Mouse (Mus musculus) stomach, postnatal 0 days (tissue): ENCODE results near the gene Tmem56.

Experiments used
- CTCF ChIP-seq: IDR thresholded peaks from 2 replicates; pipeline ENCODE4 v1.5.1; 2016; ENCODE audit warnings: antibody characterized with exemption, low read depth, mild to moderate bottlenecking, moderate library complexity
- EP300 ChIP-seq: optimal IDR thresholded peaks from 2 replicates; pipeline ENCODE3; 2016; ENCODE audit warnings: antibody characterized with exemption

DNA sequence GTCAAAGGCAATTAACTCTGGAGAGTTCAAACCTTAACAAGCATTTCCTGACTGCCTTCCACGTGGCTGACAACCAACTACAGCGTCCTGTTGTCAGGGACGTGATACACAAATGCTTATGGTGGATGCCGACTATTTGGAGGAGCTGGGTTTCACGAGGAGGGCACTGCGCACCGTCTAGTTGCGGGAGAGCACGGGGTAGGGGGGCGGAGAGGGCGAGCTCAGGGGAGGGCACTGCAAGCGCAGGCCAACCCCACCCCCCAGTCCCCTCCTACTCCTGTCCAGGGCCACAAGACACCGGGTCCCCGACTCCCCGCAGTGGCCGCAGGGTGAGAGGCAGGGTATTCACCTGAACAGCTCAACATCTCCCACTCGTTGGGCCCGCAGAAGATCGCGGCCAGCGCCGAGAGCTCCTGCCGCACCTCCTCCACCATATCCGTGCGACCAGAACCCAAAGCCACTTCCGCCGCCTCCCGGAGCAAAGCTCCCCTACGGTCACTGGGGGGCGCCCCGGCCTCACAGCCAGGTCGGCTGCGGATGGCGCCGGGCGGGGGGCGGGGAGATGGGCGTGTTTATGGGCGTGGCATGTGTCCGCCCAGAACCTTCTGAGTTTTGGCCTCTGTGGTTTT is 111.5 kb downstream of the Tmem56 start, which contains the start of gene Rwdd3:
- TF ChIP-seq CTCF: peak; percentile 96
- no peak for TF ChIP-seq EP300
